Mouse (Mus musculus) gastrocnemius, postnatal 4 days (tissue): ENCODE measurements around the gene Zcchc14. TPM values are rescaled to one million over a fixed set of nuclear protein-coding genes. Genes with fewer than 3 reads are reported as not detected.
A peak's percentile ranks its signal among the peaks of the same experiment; 100 is the strongest.

Experiments used
- DNase-seq, 2 experiments: peaks; one replicate each; pipeline ENCODE4 v3.0.0; 2021 to 2022; ENCODE audit warnings: low spot score in 2 of 2, mixed read lengths in 2 of 2
- total RNA-seq, 2 experiments: library from RNA; stranded (reverse); gene quantifications; 2 replicates each; pipeline ENCODE4 v1.2.3; 2021

The Zcchc14 gene
- total RNA-seq, 2 experiments from 2014 or later = 43.9 to 44.6 TPM

DNA sequence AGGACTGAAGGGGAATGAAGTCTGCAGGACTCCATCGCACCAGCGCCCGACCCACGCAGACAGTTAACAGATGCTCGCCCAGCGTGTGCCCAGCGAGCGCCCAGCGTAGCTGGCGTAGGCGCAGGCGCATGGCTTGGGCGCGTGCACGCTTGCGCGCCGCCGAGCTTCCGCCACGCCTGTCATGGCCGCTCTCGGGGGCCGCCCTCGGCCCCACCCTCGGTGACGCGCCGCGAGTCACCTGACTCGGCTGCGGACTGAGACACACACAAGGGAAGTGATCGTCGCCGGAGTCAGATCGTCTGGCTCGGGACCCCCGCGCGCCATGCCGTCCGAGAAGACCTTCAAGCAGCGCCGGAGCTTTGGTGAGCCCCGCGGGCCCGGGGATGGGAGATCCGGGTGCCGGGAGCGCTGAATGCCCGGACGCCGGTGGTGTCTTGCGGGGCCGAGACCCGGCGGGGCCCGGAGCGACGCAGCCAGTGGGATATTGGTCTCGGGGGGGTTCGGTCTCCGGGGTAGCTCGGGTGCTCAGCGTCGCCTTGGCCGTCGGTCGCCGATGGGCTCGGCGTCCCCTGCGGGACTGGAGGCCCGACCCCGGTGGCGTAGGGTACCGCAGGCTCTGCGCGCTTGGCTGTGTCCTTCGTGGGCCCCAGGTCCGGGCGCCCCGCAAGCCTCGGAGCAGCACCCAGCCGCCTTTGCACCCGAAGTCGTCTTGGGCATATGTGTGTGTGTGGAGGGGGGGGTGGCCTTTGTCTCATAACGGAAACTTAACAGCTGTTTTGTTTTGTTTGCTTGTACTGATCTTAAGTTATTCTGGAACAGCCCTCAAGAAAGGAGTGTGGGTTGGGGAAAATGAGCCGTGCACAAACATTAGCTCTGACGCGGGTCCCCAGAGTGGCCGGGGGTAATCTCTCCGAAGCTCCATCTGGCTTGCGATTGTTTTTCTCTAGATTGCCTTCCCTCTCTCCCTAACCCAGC is 62.2 kb downstream of the Zcchc14 start, which contains the start of gene Map1lc3b:
Gene Map1lc3b, plus strand, starts transcription at position 159 of the 975 bp plus-strand sequence.
- peak; percentile 94 to 96 for DNase-seq

DNA sequence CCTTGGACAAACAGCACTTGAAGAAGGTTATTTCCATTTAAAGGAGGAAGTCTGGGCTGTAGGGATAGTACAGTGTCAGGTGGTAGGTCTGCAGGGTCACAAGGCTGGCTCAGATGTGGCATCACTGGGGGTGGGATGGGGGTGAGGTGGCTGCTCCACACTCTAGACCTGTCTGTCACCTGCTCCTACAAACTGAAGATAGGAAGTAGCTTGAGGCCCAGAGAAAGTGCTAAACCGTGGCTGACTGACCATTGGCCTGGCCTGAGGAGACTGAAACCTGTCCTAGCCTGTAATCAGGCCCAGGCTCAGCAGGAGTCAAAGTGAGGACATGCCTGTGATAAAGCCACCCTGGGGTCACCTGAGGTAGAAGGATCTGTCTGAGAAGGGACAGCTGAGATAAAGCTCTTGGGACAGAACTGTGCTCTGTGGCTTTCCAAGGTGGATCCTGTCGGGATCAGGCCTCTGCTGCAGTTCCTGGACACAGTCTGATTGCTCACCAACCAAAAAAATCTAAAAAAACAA is 63.4 kb downstream of the Zcchc14 start:
- DNase-seq = no peak

DNA sequence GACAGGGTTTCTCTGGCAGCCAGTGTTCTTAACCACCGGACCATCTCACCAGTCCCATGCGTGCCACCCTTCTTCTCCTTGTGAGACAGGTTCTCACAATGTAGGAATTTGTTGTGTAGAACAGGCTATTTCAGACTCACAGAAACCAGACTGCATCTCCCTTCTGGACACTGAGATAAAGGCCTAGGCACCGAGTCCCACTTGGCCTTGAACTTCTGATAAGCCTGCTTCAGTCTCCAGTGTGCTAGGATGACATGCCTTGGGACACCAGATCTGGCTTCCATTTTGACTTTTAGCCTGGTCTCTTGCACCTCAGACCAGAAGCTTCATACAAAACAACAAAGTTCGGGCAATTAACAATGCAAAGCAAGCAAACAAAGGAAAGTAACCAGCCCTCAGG is 64.0 kb downstream of the Zcchc14 start:
- no peak for DNase-seq

DNA sequence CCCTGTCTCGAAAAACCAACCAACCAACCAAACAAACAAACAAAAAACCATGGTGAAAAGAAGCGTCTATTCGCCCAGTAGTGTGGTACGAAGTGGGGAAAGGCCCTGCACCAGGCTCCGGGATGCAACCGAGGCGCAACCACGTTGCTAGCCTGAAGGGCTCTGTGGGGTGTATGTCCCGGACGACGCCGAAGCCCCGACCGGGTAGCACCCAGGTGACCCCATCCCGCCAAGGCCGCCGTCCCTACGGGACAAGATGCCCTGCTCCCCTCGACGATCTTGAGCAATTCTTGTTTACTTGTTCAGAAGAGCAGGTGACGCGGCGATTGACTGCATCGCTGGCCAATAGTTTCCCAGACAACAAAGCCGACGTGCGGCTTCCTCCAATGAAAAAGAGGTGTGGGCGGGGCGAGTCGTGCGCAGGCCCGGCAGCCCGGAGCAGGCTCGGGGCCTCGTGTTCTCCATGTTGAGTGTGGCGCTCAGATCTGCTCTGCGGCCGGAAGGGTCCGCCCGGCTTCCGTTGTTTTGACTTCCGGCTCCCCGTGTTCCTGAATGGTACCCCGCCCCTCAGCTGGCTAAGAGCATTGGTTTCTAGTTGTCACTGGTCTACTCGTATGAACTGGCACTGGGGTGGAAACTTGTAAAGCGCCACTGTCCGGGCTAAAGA is 67.4 kb downstream of the Zcchc14 start:
- DNase-seq = peak; percentile 98 to 100

DNA sequence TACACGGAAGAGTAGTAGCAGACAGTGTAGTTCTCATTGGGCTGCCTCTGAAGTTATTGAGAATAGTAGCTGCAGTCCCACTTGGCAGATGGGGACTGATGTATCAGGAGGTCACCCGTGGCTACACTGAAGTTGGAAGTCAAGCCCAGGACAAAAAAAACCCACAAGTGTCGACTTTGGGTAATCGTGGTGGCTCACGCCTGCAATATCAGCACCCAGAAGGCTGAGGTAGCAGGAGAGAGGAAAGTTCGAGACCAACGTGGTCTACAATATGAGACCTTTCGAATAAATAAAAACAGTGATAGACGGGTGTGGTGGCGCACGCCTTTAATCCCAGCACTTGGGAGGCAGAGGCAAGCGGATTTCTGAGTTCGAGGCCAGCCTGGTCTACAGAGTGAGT is 68.0 kb downstream of the Zcchc14 start:
- no peak for DNase-seq

DNA sequence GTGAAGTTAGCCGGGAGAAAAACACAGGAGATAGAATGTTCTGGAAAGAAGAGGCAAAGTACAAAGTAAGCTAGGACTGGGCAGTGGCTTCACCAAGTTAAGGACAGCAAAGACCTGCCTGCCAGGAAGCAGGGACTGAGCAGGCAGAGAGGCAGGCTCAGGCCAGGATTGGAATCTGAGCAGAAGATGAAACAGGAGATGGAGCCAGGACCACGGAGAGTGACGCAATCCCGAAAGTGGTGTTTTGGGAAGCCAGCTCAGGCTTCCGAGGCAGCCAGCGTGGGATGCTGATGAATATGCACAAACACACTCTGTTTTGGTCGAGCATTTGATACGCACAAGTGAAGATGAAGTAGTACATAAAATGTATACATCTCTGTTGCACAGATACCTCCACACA is 69.0 kb downstream of the Zcchc14 start:
- no peak for DNase-seq

DNA sequence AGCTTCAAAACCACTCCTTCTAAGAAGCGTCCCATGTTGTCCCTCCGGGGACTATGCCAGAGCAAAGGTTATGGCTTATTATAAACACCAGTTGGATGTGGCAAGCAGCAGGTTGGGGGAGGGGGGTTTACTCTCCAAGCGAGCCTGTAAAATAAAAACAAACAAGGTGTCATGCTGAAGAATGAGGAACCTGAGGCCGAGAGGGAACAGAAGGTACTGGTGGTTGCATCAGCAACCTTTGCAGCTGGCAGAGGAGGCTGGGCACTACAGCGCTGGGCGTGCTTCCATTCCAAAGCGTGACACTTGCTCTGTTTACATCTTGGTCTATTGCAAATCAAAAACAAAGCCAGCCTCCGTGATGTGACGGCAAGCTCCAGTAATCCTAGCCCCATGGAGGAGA is 72.2 kb downstream of the Zcchc14 start:
- DNase-seq = no peak

DNA sequence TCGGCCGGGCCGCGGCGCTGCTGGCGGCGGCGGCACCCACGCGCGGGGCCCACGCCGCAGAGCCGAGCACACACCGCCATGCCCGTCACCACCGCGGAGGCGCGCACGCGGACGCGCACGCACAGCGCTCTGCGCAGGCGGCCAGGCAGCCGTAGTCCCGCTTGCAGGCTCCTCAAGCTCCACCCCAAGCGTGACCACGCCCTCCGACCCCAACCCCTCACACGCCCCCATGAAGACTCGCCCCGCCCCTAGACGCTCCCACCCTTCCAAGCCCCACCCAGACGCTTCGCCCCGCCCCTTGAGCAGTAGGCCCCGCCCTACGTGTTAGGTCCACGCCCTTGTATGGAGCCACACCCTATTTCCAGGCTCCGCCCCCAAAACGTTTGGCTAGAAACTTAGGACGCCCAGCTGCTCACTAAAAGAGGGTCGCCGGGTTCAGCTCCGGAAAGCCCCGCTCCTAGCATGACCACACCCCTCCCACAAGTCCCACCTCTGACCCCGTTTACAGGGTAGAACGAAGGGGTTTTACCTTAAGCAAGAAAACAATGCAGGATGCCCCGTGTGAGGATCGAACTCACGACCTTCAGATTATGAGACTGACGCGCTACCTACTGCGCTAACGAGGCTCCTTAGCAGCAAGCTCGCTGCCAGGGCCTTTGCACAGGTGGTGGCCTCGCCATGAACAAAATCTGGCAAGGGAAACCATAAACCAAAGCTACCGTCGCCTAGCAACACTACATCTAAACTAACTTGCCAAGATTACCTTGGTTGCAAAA is 73.8 kb downstream of the Zcchc14 start, which contains the start of gene Fbxo31:
Gene Fbxo31, minus strand, starts transcription at position 131 of the 776 bp plus-strand sequence.
- DNase-seq = peak; percentile 88 to 97

DNA sequence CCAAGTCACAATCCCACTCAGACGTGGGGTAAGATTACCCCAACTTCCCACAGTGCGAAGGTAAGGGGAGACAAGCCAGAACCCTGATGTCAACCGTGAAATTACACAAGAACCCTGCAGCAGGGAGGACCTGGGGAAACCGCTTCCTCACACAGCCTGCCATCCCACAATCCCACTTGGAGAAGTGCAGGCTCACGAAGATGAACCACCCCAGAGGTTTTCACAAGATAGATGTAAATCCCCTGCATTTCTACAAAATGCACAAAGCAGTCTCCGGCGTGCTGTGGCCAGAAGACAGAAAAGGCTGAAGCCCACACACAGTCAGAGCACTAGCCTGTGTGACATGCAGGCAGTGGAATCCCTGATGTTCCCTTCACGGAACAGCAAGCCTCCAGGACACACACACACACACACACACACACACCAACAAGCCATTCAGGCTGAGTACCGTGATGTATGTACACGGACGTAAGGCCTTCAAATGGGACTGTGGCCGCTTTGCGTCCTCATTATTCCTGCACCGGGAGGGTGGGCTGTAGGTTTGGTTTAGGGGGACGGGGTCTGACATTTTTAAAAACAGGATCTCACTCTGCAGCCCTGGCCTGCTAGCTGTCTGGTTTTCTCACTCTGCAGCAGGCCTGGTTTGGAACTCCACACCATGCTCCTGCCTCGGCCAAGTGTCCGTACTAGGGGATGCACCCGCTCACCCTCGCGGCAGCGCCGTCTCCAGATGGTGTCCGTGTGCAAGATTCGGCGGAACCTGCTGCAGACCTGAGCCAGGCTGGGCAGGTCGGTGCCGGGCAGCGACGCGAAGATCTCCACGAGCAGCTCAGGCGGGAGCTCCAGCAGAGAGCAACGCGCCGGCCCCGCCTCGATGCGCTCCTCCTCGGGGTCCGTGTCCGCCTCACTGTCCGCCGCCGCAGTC is 74.7 kb downstream of the Zcchc14 start:
- DNase-seq = no peak

DNA sequence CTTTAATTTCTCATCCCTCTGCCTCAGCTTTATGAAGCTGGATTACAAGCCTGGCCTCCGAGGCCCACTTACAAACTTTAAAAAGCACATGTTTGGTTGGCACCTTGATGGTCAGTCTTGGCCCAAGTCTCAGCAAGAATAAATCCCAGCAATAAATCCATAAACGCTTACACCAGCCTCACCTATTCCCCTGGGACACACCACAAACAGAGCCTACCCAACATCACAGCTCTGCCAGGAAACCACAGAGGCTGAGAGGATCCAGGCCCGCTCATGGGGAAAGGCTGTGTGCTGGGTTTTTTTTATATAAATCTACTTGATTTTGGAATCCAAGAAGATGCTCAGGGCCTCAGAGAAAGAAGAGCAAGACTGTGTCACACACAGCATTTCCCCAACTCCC is 77.0 kb downstream of the Zcchc14 start:
- no peak for DNase-seq

DNA sequence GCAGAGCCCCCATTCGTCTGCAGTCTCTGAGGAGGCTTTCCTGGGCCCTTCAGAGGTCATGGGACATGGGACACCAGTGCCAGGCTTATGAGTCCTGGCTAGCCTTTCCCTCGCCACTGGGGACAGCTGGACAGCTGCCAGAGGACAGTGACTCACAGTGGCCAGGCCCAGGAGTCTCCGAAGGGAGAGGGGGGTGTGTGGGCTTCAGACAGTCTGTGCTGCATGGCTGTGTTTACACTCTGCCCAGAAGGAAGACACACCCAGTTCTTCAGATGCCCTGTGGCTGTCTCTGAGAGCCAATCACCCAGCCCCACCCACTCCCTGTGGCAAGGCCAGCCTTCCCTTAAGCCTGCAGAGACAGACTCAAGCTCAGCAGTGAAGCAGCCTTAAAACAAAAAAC is 79.4 kb downstream of the Zcchc14 start:
- peak in 1 of 2 experiments; percentile 69 for DNase-seq

DNA sequence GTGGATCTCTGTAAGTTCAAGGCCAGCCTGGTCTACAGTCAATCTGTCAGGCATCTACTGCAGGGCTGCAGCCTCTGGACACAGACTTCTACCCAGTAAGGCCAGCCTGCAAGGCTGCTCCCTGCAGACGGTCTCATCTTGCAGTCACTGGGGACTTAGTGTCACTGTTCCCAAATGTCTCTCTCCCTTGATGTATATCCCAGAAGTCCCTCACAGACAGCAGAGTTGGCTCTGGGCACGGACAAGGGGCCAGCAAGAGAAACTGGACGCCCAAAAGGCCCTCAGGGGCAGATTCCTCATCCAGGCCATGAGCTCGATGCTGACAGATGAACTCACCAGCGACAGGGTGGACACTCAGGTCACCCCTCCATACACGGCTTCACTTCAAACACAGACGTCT is 80.6 kb downstream of the Zcchc14 start:
- no peak for DNase-seq

DNA sequence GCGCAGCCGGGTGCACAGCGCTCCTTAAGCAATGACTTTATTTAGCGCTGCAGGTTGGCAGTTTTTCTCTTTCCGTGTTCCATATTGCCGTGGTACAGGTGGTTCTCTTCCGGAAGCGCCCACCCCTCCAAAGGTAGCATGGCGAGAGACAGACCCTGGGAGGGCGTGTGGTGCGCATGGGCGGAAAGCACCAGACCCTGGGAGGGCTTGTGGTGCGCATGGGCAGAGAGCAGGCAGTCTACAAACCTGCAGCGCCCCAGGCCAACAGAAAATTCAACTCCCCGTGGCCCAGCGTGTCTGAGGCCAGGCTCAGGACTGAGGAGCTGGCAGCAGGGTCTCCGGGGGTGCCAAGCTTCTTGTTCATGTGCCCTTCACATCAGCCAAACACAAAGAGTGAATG is 81.9 kb downstream of the Zcchc14 start:
- no peak for DNase-seq

DNA sequence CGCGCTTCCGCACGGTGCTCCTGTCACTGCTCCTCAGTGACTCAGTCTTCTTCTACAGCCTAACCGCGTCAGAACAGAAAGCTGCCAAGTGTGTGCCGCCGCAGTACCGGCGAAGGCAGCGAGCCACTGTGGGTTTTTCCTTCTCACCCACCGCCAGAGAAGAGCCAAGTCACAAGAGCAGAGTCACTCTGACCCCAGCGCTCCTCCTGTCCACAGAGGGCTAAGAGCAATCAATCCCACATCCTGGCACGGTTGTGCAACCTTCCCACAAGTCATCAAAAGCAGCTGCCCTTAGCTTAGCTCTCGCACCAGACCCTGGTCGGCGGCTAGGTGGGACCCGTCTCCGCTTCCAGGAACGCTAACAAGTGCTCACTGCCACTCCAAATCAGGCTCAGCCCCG is 82.4 kb downstream of the Zcchc14 start:
- DNase-seq = no peak

DNA sequence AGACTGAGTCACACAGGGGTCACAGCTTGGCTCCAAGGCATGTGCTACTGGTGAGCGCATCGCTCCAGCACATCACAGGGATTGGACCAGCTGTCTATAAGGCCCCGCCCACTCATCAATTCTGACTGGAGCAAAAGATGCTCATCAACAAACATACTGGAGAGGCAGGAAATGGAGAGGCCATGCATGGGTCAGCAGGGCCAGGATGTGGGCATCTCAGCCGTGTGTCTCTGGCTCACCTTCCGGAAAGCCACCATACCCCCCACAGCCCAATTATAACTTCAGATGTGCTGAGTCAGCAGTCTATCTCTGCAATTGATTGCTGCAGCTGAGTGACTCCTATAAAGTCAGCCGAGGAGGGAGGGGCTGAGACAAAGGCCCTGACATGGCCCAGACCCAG is 84.4 kb downstream of the Zcchc14 start:
- no peak for DNase-seq

DNA sequence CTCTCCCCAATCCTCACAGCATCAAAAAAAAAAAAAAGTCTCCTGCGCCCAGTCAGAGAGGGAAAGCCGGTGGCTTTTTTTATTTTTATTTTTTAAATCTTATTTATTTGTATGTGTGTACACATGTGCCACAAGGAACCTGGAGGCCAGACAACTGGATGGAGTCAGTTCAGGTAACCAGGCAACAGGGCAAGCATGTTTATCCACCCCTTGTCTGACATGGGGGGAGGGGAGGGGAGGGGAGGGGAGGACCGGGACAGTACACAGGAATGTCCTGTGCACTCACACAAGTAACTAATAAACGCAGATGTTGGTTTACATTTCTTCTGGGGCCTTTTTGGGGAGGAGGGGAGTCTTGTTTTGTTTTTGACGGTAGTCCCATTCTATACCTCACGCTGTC is 89.0 kb downstream of the Zcchc14 start:
- no peak for DNase-seq

DNA sequence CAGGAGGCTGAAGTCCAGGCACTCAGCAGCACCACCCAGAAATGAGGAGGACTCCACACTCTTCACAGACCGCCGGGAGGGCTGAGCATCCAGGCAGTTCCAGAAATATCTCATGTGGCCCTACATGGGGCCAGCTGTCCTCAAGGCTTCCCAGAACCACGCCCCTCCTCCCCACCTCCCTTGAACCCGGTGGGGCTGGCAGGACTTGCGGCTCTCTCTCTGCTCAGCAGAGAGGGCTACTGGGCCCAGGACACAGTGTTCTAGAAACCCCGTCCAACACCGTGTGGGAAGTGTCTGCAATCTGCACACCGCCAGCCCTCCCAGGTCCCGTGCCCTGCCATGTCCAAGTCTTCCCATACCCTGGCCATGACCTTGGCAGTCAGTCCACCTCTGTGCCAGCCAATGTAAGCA is 89.8 kb downstream of the Zcchc14 start:
- peak in 1 of 2 experiments; percentile 44 for DNase-seq

DNA sequence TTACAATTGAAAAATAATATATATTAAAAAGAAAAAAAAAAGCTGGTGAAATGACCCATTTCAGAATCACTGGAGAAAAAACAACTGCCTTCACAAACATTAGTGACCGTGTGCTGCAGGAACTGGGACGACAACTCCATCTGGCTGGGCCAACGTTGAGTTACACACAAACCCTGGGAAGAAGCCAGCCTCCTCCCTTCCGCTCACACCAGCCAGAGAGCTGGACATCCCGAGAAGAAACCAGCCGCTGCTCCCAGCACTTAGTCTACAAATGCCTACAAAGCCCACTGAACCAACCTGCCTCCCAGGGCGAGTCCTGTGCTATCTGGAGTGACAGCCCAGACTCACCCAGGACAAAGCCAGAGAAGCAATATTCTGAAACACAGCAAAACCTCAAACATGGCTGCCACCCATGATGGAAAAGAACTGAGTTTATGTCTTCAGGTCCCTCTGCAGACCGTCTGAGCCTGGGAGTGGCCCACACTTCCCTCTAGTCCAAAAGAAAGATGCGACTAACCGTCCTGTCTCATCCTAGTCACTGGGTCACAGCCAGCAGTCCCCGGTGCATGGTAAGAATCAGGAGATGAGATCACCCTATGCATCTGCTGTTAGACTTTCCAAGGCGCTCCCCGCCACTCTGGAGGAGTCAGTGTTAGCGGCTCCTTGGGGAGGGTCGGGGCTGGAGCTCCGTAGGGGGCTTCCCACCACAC is 90.9 kb downstream of the Zcchc14 start:
- DNase-seq = peak in 1 of 2 experiments; percentile 69

DNA sequence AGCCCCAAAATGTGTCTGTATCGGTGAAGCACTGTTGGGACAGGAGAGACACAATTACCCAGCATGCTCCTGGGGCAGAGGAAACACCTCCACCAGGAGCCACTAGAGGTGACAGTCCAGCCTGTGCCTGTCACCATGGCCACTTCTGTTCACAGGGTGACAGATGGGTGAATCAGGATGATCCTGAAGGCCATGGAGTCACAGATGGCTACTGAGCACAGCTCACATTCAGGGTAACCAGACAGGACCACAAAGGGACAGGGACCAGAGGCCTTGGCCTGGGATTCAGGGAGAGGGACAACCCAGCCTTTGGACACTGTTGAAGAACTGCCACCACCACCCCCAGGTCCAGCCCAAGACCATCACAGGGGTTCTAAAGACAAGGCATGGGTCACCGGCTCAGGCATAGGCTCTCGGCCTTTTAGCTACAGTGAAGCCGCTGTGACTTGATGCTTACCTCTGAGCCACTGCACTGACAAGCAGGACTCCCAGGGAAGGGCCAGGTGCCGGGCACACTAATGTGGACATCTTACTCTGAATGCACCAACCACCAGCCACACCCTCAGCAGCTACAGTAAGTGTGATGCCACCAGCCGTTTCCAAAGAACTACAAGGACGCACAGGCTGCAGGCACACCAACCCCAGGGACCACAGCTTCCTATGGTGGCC is 92.1 kb downstream of the Zcchc14 start:
- DNase-seq = no peak
